Mouse (Mus musculus) adrenal gland, postnatal 10 days (tissue): ENCODE results near the gene Tubg2. TPM values are rescaled to one million over a fixed set of nuclear protein-coding genes. Genes with fewer than 3 reads are reported as not detected.

ENCODE experiments used
- DNase-seq: peaks from one replicate; pipeline ENCODE4 v3.0.0; 2021; ENCODE audit warnings: mixed read lengths
- microRNA-seq: library from miRNA; unstranded; fragments of <30 nt; microRNA quantifications from one replicate; pipeline ENCODE4 v1.2.0, GENCODE M21; 2021
- total RNA-seq, 2 experiments: library from RNA; stranded (reverse); gene quantifications; 2 replicates each; pipeline ENCODE4 v1.2.3; 2021

Gene Tubg2
- total RNA-seq, 2 experiments from 2014 or later = 6.9 to 7.2 TPM

DNA sequence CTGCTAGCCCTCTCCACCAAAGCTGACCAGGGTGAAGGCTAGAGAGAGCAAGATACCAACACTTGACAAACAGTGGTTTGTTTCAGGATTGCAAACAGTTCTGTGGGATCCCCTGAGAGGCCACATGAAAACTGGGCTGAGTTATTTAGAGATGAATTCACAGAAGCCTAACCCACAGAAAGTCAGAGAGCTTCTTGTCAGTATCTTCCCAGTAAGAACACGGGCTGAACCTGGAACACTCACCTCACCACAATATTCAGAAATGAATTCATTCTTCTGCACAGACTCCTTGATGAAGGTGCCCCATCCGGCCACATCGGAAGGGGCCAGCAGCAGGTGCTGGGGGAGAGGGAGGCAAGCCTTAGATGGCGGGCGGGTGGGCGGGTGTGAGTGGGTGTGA lies 38.9 kb downstream of the Tubg2 start:
- no peak for DNase-seq

GRCm38 (mm10) chr11:101195101-101195500 lies 39.4 kb downstream of the Tubg2 start:
- DNase-seq = no peak

GRCm38 (mm10) chr11:101195571-101195970 lies 39.9 kb downstream of the Tubg2 start:
- no peak for DNase-seq

- DNase-seq = no peak
These were observed 40.5 kb downstream of the Tubg2 start for GRCm38 (mm10) chr11:101196175-101196574.

- no peak for DNase-seq
These were observed 43.8 kb downstream of the Tubg2 start for GRCm38 (mm10) chr11:101199555-101199954.

DNA sequence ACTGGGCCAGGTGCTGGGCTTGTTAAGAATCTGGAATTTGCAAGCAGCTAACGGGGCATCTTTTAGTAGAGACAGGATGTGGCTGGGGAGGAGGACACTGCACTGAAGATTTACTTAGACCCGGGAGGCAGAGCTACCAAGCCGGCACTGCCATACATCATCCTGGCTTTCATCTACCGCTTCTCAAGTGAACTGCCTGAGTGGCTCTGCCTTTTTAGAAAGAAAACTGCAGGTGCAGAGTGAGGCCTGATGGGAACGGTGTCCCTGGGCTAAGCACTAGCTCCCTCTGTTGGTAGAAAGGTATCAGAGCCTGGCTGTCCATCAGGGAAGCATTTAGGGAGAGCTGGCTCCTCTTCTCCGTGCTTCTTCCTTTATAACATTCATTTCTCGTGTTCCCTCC lies 45.3 kb downstream of the Tubg2 start:
- DNase-seq = no peak

Small RNA genes lying within 50 kb of the gene (microRNA-seq; reads per million reads assigned to microRNA genes)
- not detected for gene Gm27626

Other genes starting within 250 kb of the Tubg2 start
- gene Stat3, start 216.4 kb upstream of the Tubg2 start, total RNA-seq = 10 to 100 TPM; 68.2 to 75.6 TPM
- 100 to 1,000 TPM; 327 to 368 TPM for gene Cavin1, start 185.0 kb upstream of the Tubg2 start, total RNA-seq
- gene Atp6v0a1, start 146.5 kb upstream of the Tubg2 start, total RNA-seq = 10 to 100 TPM; 93.4 to 95.8 TPM
- 10 to 100 TPM; 27.3 to 28.2 TPM for gene Naglu, start 85.9 kb upstream of the Tubg2 start, total RNA-seq
- under 1 TPM; 0.45 to 0.67 TPM for gene Hsd17b1, start 77.5 kb upstream of the Tubg2 start, total RNA-seq
- 100 to 1,000 TPM in 1 of 2 experiments, 10 to 100 TPM in 1; 98.0 to 102 TPM for gene Coasy, start 73.3 kb upstream of the Tubg2 start, total RNA-seq
- 10 to 100 TPM; 32.9 to 35.0 TPM for gene Mlx, start 68.6 kb upstream of the Tubg2 start, total RNA-seq
- gene Psmc3ip, start 60.5 kb upstream of the Tubg2 start, total RNA-seq = 1 to 10 TPM; 6.6 to 7.1 TPM
- gene Retreg3, start 36.0 kb upstream of the Tubg2 start, total RNA-seq = 10 to 100 TPM; 50.8 to 53.2 TPM
- 10 to 100 TPM; 42.6 to 44.6 TPM for gene Tubg1, start 36.0 kb upstream of the Tubg2 start, total RNA-seq
- gene Cntnap1, start 14.6 kb downstream of the Tubg2 start, total RNA-seq = 10 to 100 TPM; 12.1 to 15.9 TPM
- 10 to 100 TPM; 26.2 to 40.8 TPM for gene Plekhh3, start 15.4 kb downstream of the Tubg2 start, total RNA-seq
- gene Ccr10, start 19.5 kb downstream of the Tubg2 start, total RNA-seq = under 1 TPM; 0.78 to 1.00 TPM
- 10 to 100 TPM; 27.9 to 37.9 TPM for gene Ezh1, start 70.6 kb downstream of the Tubg2 start, total RNA-seq
- gene Ramp2, start 90.1 kb downstream of the Tubg2 start, total RNA-seq = 100 to 1,000 TPM; 101 to 116 TPM
- 100 to 1,000 TPM; 109 to 112 TPM for gene Vps25, start 97.8 kb downstream of the Tubg2 start, total RNA-seq
- 1 to 10 TPM; 2.5 to 3.6 TPM for gene Wnk4, start 104.7 kb downstream of the Tubg2 start, total RNA-seq
- 1 to 10 TPM in 1 of 2 experiments, under 1 TPM in 1; 0.63 to 1.4 TPM for gene Cntd1, start 123.1 kb downstream of the Tubg2 start, total RNA-seq
- 10 to 100 TPM; 79.8 to 84.3 TPM for gene Coa3, start 123.2 kb downstream of the Tubg2 start, total RNA-seq
- gene Becn1, start 146.4 kb downstream of the Tubg2 start, total RNA-seq = 100 to 1,000 TPM; 132 to 133 TPM
- gene Psme3, start 160.3 kb downstream of the Tubg2 start, total RNA-seq = 100 to 1,000 TPM; 125 to 132 TPM
- 1 to 10 TPM; 6.0 to 9.0 TPM for gene Aoc2, start 169.2 kb downstream of the Tubg2 start, total RNA-seq
- 100 to 1,000 TPM; 103 to 122 TPM for gene Aoc3, start 174.7 kb downstream of the Tubg2 start, total RNA-seq
- 10 to 100 TPM; 35.5 to 89.5 TPM for gene G6pc, start 211.7 kb downstream of the Tubg2 start, total RNA-seq